Mouse (Mus musculus): Measurements from ENCODE around the gene Cerk. TPM values are rescaled to one million over a fixed set of nuclear protein-coding genes. Genes with fewer than 3 reads are reported as not detected.

Cerk gene
- polyA plus RNA-seq, 1 experiment: 42.8 TPM

DNA sequence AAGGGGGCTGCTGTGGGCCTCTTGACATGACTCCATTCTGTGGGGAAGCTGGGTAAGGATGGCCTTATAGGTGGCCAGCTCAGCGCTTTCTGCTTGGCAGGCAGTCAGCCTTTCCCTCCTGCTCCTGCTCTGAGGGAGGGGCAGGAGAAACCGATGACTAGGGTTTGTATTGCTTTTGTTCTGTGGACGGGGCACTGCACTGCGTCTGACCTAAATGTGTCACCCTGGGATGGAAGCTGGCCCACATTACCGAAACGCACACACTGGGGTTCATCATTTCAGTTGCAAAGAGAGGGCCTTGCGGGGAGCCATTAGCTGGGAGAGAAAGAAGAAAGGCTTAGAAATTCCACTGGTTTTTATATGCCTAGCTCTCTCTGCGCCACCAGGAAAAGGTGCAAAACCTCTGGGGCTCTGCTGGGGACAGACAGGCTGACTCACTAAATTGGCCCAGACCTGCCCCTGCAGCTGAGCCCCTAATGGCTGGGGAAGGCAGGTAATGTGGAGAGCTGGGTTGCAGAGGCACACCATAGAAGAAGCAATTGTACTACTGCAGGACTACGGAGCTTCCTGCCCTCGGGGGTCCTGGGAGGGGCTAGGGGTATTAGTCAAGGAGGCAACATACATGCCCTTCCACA lies 73.1 kb downstream of the Cerk start:
- Histone ChIP-seq H3K4me1 (ENCODE audit: control insufficient read depth, insufficient read depth, low read length) (peaks cover 16% of the 10 kb centered on the region), H3K4me3 (ENCODE audit: insufficient read depth, low read length) (no peak overlapping the region), H3K27ac (ENCODE audit: insufficient read depth, low read length) (no peak overlapping the region)
- TF ChIP-seq POLR2A (IDR thresholded peaks at IDR 0.05; ENCODE audit: extremely low read depth, insufficient read depth, low read length) (no peak), CTCF (IDR thresholded peaks at IDR 0.05; ENCODE audit: extremely low read depth, insufficient read depth, low read length) (no peak)

DNA sequence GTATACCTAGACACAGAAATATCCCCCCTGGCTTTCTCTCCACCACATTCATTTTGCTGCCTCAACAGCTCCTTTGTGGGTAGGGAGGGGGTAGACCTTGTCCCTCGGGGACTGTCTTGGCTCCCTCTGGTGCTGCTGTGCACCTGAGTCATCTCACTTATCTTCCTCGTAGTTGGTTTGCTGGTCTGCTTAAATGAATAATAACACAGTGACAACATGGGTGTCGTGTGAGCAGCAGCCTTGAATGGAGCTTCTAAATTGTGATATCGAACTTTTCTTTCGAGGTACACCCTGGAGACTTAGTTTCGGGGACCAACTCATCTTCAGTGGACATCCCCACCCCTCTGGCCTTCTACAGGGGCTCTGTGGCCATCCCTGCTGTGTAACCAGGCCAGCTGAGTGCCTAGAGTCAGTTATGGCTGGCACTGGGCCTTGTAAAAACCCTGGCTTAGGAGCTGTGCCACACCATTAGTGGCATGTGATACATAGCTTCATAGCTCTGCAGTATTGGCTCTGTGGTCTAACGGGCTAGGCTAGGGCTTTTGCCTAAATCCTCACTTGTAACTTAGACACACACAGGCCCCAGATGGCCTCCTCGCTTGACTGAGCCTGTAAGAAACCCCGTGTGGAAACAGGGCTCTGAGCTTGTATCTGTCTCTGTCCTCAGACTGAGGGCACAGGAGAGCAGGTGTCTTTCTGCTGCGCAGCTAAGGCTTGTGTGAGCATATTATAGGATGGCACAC lies 75.4 kb downstream of the Cerk start:
- no peak overlapping the region for H3K27ac ChIP-seq (ENCODE audit: insufficient read depth, low read length)
- peaks cover 19% of the 10 kb centered on the region for H3K4me1 ChIP-seq (ENCODE audit: control insufficient read depth, insufficient read depth, low read length)
- H3K4me3 ChIP-seq (ENCODE audit: insufficient read depth, low read length): no peak overlapping the region
- TF ChIP-seq POLR2A (IDR thresholded peaks at IDR 0.05; ENCODE audit: extremely low read depth, insufficient read depth, low read length): no peak
- TF ChIP-seq CTCF (IDR thresholded peaks at IDR 0.05; ENCODE audit: extremely low read depth, insufficient read depth, low read length): no peak

DNA sequence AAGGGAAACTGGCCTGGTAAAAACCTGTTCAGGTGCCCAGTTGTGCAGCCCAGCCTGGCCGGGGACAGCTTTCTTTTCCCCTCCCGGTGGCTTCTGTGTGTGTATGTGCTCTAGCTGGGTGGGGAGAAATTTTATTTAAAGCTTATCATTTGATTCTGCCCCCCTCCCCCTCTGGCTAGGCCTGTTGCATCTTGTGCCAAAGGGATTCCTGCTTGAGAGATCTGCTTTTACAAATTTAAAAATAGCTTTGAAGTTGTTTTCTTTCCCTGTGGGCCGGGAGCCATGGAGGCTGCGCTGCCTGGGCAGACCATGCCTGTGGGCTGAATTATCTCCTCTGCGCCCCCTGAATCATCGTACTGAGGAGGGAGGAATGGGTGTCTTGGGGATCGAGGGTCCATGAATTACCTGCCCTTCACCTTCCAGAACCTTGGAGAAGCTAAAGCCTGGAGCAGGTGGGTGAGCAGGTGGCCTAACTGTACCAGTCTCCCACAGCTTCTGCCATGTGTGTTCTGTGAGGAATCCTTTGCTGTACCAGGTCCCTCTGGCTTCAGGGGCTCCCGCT lies 76.2 kb downstream of the Cerk start:
- TF ChIP-seq CTCF (IDR thresholded peaks at IDR 0.05; ENCODE audit: extremely low read depth, insufficient read depth, low read length) (no peak), POLR2A (IDR thresholded peaks at IDR 0.05; ENCODE audit: extremely low read depth, insufficient read depth, low read length) (no peak)
- H3K4me3 ChIP-seq (ENCODE audit: insufficient read depth, low read length): no peak overlapping the region
- no peak overlapping the region for H3K27ac ChIP-seq (ENCODE audit: insufficient read depth, low read length)
- H3K4me1 ChIP-seq (ENCODE audit: control insufficient read depth, insufficient read depth, low read length): peaks cover 19% of the 10 kb centered on the region

DNA sequence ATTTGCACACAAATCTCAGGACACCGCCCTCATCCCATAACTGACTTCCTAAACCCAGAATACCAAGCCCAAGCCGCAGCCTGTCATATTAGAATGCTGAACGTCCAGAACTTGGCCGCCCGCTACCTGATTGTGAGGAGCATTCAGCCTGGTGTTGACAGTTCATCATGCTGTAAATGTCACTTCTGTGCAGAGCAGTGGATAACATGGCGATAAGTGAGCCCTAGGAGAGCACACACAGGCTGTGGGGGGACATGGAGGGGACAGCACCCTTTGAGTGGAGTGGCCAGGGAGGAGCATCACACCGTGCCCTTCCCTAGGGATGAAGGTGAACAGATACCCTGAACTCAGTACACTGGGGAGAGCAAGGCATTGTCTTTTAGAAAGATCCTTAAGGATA lies 76.7 kb downstream of the Cerk start:
- TF ChIP-seq CTCF (IDR thresholded peaks at IDR 0.05; ENCODE audit: extremely low read depth, insufficient read depth, low read length): no peak
- no peak for TF ChIP-seq POLR2A (IDR thresholded peaks at IDR 0.05; ENCODE audit: extremely low read depth, insufficient read depth, low read length)
- Histone ChIP-seq H3K4me3 (ENCODE audit: insufficient read depth, low read length) (no peak overlapping the region), H3K4me1 (ENCODE audit: control insufficient read depth, insufficient read depth, low read length) (peaks cover 21% of the 10 kb centered on the region), H3K27ac (ENCODE audit: insufficient read depth, low read length) (peak overlapping the region; percentile 33; the same call in 1 of the 2 replicates)

DNA sequence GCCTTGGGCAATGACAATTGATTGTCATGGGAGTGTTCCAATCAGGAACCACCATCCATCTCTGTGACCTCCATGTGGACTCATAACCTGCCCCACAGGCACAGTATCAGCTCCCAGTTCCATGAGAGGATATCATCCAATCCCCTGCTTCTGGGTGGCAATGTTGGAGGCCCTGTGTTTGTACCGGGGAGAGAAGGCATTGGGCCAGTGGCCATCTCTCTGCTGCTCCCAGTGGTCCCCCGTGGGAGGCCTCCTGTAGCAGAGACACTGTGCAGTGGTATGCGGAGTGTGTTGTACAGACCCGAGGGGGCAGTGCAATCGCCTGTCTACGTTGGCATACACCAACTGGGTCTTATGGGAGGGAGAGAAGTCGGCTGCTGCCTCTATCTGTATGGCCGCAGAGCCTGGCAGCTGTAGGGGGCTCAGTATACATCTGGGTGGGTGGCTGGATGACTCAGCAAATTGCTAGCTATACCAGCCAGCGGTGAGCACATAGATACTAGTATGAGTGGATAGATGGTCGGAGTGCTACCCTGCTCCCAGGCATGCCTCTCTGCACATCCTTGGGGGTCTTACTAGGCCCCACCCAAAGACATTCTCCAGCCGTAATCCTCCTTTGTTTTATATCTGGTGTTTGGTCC lies 78.0 kb downstream of the Cerk start:
- Histone ChIP-seq H3K4me1 (ENCODE audit: control insufficient read depth, insufficient read depth, low read length) (peaks cover 17% of the 10 kb centered on the region), H3K4me3 (ENCODE audit: insufficient read depth, low read length) (no peak overlapping the region), H3K27ac (ENCODE audit: insufficient read depth, low read length) (no peak overlapping the region)
- TF ChIP-seq CTCF (IDR thresholded peaks at IDR 0.05; ENCODE audit: extremely low read depth, insufficient read depth, low read length) (no peak), POLR2A (IDR thresholded peaks at IDR 0.05; ENCODE audit: extremely low read depth, insufficient read depth, low read length) (no peak)

DNA sequence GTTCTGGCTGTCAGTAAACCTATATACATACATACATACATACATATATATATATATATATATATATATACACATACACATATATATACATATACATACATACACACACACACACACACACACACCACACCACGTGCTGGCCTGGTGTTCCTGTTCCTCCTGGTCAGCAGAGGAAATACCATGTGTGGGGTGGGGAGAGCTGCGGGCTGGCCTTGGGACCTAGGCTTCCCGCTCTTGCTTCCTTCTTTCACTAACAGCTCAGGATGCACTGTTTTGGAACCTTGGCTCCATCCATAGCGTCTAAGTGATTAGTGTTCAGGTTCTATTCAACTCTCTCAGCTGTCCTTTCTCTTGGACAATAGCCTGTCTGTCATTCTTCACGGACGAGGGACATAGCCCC lies 80.2 kb downstream of the Cerk start:
- no peak for TF ChIP-seq CTCF (IDR thresholded peaks at IDR 0.05; ENCODE audit: extremely low read depth, insufficient read depth, low read length)
- TF ChIP-seq POLR2A (IDR thresholded peaks at IDR 0.05; ENCODE audit: extremely low read depth, insufficient read depth, low read length): no peak
- peaks cover 14% of the 10 kb centered on the region for H3K4me1 ChIP-seq (ENCODE audit: control insufficient read depth, insufficient read depth, low read length)
- H3K27ac ChIP-seq (ENCODE audit: insufficient read depth, low read length): no peak overlapping the region
- H3K4me3 ChIP-seq (ENCODE audit: insufficient read depth, low read length): no peak overlapping the region

DNA sequence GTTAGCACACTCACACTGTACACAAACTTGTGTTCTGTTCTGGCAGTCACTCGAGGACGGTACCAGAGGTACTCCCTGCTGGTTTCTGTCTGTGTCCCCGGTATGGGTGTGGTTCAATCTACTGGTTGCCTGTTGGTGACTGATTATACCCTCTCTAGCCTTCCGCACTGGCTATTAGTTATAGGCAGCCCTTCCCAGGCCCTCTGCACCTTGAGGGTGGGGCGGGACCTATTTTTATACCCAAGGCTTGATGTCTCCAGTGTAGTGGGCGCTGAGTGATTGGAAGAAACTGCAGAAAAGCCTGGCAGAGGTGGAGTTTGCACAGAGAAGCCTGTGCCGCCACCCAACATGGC lies 80.6 kb downstream of the Cerk start:
- no peak overlapping the region for H3K27ac ChIP-seq (ENCODE audit: insufficient read depth, low read length)

DNA sequence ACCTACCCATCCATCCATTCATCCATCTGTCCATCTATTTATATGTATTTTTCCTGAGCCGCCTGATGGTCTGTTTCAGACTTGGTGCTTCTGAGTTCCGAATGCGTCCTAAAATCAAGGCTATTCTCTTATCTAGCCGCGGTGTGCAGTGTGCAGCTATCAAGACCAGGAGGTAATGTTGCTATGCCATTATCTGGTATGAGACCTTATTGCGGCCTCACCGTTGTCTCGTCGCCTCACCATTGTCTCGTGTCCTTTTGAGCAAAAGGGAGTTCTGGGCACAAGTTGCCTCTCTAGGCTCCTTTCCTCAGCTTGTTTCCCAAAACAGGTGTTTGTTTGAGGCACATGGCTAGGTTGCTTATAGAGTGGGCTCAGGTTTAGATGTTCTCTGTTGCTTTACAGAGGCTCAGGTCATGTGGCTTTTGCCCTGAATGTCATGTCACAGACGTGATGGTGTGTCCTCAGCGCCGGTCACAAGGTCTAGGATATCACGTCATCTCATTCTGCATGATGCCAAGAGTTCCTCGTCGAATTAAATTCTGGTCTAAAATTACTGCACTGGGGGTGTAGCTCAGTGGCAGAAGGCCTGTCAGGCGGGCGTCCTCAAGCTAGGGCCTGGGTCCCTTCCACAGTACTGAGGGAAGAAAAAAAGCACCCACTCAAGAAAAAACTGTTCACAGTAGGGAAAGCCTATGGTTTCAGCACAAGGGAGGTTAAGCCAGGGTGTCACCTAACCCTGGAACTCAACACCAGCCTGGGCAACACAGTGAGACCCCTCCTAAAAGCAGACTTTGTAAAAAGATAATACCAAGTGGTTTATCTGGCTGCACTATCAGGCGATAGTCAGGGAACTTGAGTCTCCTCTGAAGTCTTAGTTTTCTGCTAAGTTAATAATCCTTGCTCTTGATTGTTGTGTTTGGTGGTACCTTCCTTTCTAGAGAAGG lies 81.3 kb downstream of the Cerk start:
- H3K27ac ChIP-seq (ENCODE audit: insufficient read depth, low read length): no peak overlapping the region
- H3K4me1 ChIP-seq (ENCODE audit: control insufficient read depth, insufficient read depth, low read length): peaks cover 8% of the 10 kb centered on the region
- no peak overlapping the region for H3K4me3 ChIP-seq (ENCODE audit: insufficient read depth, low read length)
- TF ChIP-seq POLR2A (IDR thresholded peaks at IDR 0.05; ENCODE audit: extremely low read depth, insufficient read depth, low read length) (no peak), CTCF (IDR thresholded peaks at IDR 0.05; ENCODE audit: extremely low read depth, insufficient read depth, low read length) (no peak)

More for the DNA sequence above, 80.6 kb downstream of the Cerk start:
- H3K4me3 ChIP-seq (ENCODE audit: insufficient read depth, low read length): no peak overlapping the region
- peaks cover 12% of the 10 kb centered on the region for H3K4me1 ChIP-seq (ENCODE audit: control insufficient read depth, insufficient read depth, low read length)
- TF ChIP-seq POLR2A (IDR thresholded peaks at IDR 0.05; ENCODE audit: extremely low read depth, insufficient read depth, low read length) (no peak), CTCF (IDR thresholded peaks at IDR 0.05; ENCODE audit: extremely low read depth, insufficient read depth, low read length) (no peak)

DNA sequence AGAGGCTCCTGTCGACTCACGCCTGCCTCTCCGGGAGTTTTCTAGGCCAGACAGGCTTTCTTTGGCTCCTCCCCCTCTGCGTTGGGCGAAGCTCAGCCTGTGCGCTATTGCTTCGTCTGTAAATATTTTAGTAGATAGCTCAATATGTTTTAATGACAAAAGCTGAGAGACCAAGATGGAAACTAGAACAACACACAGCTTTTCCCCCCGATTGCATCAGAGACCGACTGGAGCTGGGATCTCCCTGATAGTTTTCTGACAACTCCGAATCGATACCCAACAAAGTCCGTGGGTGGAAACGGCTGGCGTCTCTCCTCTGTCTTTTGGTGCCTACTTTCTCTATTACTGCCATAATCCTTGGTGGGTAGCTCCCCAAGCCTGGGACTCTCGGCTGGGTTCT lies 83.6 kb downstream of the Cerk start:
- no peak for TF ChIP-seq CTCF (IDR thresholded peaks at IDR 0.05; ENCODE audit: extremely low read depth, insufficient read depth, low read length)
- TF ChIP-seq POLR2A (IDR thresholded peaks at IDR 0.05; ENCODE audit: extremely low read depth, insufficient read depth, low read length): no peak
- Histone ChIP-seq H3K27ac (ENCODE audit: insufficient read depth, low read length) (no peak overlapping the region), H3K4me3 (ENCODE audit: insufficient read depth, low read length) (no peak overlapping the region), H3K4me1 (ENCODE audit: control insufficient read depth, insufficient read depth, low read length) (peaks cover 4% of the 10 kb centered on the region)

Data from cortical plate, adult 2 months (tissue).